Mouse (Mus musculus) intestine, embryonic 15.5 days (tissue): Measurements from ENCODE around the gene Lrp6. TPM values are rescaled to one million over a fixed set of nuclear protein-coding genes. Genes with fewer than 3 reads are reported as not detected.
A peak's percentile ranks its signal among the peaks of the same experiment; 100 is the strongest.

Source experiments
- ATAC-seq: fragments of 200-750 bp; cut with Nextera tagmentation; 2 replicates; pipeline ENCODE4 v1.8.0; 2017; ENCODE audit warnings: moderate TSS enrichment, moderate library complexity
- H3K27ac ChIP-seq: fragments of 300-500 bp; sonication (generic); 2 replicates; pipeline ENCODE4 v1.5.1; 2015; ENCODE audit warnings: mild to moderate bottlenecking, inconsistent platforms
- H3K27me3 ChIP-seq: fragments of 300-500 bp; sonication (generic); replicated peaks from 2 replicates; pipeline ENCODE4 v1.6.1; 2015; ENCODE audit warnings: inconsistent platforms
- H3K36me3 ChIP-seq: fragments of 300-500 bp; sonication (generic); 2 replicates; pipeline ENCODE4 v1.6.1; 2015; ENCODE audit warnings: inconsistent platforms
- H3K4me1 ChIP-seq: fragments of 300-500 bp; sonication (generic); replicated peaks from 2 replicates; pipeline ENCODE4 v1.6.1; 2015; ENCODE audit warnings: inconsistent platforms
- H3K4me2 ChIP-seq: fragments of 300-500 bp; sonication (generic); replicated peaks from 2 replicates; pipeline ENCODE4 v1.6.1; 2015; ENCODE audit warnings: mild to moderate bottlenecking, inconsistent platforms
- H3K4me3 ChIP-seq: fragments of 300-500 bp; sonication (generic); replicated peaks from 2 replicates; pipeline ENCODE4 v1.5.1; 2015; ENCODE audit warnings: inconsistent platforms
- H3K9ac ChIP-seq: fragments of 300-500 bp; sonication (generic); 2 replicates; pipeline ENCODE4 v1.6.1; 2015; ENCODE audit warnings: inconsistent platforms
- H3K9me3 ChIP-seq: fragments of 300-500 bp; sonication (generic); 2 replicates; pipeline ENCODE4 v1.6.1; 2016; ENCODE audit warnings: inconsistent platforms
- WGBS: fragments of 180-500 bp; shearing (Covaris S2); methylation state at CpG from one replicate; pipeline ENCODE4 v1.1.7; 2015; 5-methylcytosine and 5-hydroxymethylcytosine counted together
- polyA plus RNA-seq: library from polyadenylated mRNA; unstranded; fragments of >200 nt; fragmentation: Nextera tagmentation; extraction: Ambion mirVana; gene quantifications from 2 replicates; pipeline ENCODE4 v1.2.1, GENCODE M21; 2015

Lrp6 gene
- polyA plus RNA-seq, 1 experiment from 2014 or later = 25.4 TPM

DNA sequence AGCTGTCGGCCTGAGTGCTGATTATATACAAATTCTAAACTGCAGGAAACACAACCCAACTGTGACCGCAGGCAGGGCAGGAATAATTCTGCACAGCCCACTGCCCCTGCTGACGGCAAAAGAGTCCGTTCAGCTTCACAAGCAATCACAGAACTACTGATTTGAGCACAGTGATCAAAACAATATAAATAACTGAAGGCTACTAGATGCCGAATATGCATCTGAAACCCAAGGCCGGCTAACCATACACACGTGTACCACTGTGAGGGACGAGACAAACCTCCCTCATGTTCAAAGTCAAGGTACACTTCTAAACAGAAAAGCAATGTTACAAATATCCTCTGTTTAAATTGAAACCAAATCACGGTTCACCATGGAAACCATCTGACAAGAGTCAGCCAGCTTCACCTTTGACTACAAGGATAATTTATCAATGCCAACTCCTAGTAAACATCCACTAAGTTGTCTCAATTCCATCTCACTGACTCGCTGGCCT lies 57.0 kb downstream of the Lrp6 start:
- H3K4me2 ChIP-seq = no peak overlapping the region

DNA sequence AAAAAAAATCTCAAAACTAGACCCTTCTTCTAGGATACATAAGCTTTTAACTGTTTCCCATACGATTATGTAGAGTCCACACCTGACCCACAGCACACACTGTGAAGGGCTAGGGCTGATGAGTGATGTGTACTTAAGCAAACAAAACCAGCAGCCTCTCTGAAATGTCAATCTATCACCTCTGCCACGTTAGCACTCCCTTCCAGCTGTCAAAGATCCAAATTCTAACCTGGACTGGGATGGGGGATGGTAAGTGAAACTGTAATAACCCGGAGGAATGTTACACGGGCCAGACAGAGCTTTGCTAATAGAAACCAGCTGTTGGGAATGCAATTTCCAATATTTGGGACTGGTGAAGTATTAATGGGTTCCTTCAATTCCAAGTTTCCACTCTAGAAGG lies 61.9 kb downstream of the Lrp6 start:
- Histone ChIP-seq H3K9ac (no peak overlapping the region), H3K4me3 (no peak overlapping the region), H3K4me1 (peaks cover 3% of the 10 kb centered on the region), H3K27me3 (no peaks in the 10 kb centered on the region), H3K36me3 (peaks cover 10% of the 10 kb centered on the region; the same call in 1 of the 2 replicates), H3K4me2 (no peak overlapping the region), H3K9me3 (no peaks in the 10 kb centered on the region), H3K27ac (no peak overlapping the region)
- 38% methylated on average over 4 of the region's 4 CpGs for WGBS
- ATAC-seq = peak; percentile 57

More for the DNA sequence above, 57.0 kb downstream of the Lrp6 start:
- Histone ChIP-seq H3K27me3 (no peaks in the 10 kb centered on the region), H3K4me3 (no peak overlapping the region), H3K27ac (no peak overlapping the region), H3K9ac (no peak overlapping the region), H3K36me3 (peaks cover 10% of the 10 kb centered on the region; the same call in 1 of the 2 replicates), H3K9me3 (no peaks in the 10 kb centered on the region), H3K4me1 (0 out of 2 replicates have a peak, but pooled peaks cover 3% of the 10 kb centered on the region)
- WGBS = 27% methylated on average over 10 of the region's 10 CpGs
- ATAC-seq = no peak

DNA sequence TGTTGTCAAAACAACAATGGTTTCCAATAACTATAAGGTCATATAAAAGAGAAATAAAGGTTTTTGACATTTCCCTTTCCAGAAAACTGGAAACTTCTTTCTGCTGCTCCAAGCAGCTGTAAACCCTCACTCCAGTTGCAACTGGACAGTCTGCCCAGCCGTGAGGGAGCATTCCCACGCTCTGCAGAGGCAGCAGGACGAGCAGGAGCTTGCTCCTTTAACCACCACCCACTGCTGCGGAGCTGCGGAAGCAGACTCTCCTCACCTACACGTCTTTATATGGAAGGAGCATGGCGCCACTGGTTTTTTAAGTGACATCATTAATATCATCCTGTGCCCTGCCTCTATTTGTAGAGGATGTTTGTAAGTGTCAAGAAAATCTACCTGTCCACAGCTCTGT lies 64.4 kb downstream of the Lrp6 start:
- H3K4me2 ChIP-seq = no peak overlapping the region
- no peak overlapping the region for H3K9ac ChIP-seq
- no peak overlapping the region for H3K27ac ChIP-seq
- peaks cover 9% of the 10 kb centered on the region; the same call in 1 of the 2 replicates for H3K36me3 ChIP-seq
- peaks cover 6% of the 10 kb centered on the region for H3K4me1 ChIP-seq
- no peaks in the 10 kb centered on the region for H3K27me3 ChIP-seq
- H3K9me3 ChIP-seq = no peaks in the 10 kb centered on the region
- WGBS = 52% methylated on average over 7 of the region's 7 CpGs
- no peak overlapping the region for H3K4me3 ChIP-seq
- no peak for ATAC-seq

DNA sequence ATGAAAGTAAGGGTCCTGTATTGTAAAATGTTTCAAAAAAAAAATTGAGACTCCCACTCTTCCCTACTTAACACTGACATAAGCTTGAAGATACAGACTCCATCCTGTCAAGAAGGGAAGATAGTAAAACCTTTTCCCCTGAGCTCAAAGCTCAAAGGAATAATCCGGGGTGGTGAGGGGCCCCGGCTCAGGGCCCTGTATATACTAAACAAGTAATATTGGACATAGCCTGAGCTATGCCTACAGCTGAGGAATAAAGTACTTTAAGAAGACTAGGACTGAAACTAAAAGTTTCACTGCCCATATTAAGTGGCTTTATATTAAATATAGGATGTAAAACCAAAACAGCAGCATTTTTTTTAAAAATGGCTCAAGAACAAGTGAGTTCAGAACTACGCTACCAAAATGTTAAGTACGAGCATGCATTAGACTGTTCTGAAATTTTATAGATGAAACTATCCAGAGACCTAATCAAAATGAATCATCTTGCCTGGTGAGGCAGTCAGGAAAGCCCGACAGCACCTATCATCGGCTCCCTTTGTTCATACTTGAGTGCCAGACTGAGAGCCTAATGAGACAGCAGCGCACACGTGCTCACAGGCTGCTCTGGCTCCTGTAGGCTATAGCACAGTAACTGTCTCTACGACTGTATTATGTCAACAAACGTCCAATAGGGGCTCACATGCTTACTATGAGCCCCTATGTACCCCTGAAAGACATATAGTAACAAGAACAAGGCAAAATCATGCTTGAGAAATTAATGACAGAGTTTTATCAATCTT lies 66.2 kb downstream of the Lrp6 start:
- no peak for ATAC-seq
- Histone ChIP-seq H3K36me3 (no peaks in the 10 kb centered on the region; the same call in 1 of the 2 replicates), H3K9ac (no peak overlapping the region), H3K9me3 (no peaks in the 10 kb centered on the region), H3K4me3 (no peak overlapping the region), H3K27ac (0 out of 2 replicates have a peak overlapping the region, but pooled peaks have one; percentile 9), H3K4me2 (no peak overlapping the region), H3K4me1 (peaks cover 6% of the 10 kb centered on the region), H3K27me3 (no peaks in the 10 kb centered on the region)
- WGBS = 43% methylated on average over 10 of the region's 10 CpGs

DNA sequence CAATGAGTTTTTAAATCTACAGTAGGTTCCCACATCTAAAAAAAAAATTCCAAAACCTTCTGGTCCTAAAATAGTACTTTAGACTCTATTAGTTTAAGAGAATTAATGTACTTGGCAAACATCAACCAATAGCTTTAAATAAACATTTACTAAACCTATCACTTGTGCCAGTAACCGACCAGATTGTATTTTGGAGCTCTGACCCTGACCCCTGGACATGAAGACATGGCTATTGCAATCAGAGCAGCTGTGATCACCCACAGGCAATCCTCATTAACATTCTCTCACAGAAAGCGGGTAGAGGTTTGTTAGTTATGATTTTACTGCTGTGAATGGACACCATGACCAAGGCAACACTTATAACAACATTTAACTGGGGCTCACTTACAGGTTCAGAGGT lies 67.7 kb downstream of the Lrp6 start:
- WGBS = 54% methylated on average over 2 of the region's 2 CpGs
- H3K4me3 ChIP-seq = no peak overlapping the region
- no peak overlapping the region for H3K4me2 ChIP-seq
- no peaks in the 10 kb centered on the region for H3K9me3 ChIP-seq
- H3K27ac ChIP-seq = no peak overlapping the region
- H3K36me3 ChIP-seq = no peaks in the 10 kb centered on the region
- no peak for ATAC-seq
- H3K4me1 ChIP-seq = peaks cover 6% of the 10 kb centered on the region
- no peak overlapping the region for H3K9ac ChIP-seq
- no peaks in the 10 kb centered on the region for H3K27me3 ChIP-seq

DNA sequence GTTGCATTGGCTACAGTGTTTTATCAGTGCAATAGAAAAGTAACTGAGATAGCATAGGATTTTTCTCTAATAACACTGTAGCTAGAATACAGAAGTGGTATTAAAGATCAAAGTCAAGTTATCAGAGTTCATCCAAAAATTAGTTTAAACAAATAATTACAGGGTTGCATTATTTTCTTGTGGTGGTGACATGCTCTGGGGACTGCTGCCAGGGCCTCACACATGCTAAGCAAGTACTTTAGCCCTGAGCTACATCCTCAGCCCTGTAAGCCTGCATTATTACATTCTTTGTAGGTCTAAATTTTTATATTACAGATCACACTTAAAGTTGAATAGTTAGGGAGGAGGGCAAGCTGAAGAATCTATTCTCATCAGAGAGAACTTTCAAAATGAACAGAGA lies 68.2 kb downstream of the Lrp6 start:
- Histone ChIP-seq H3K4me1 (peaks cover 6% of the 10 kb centered on the region), H3K9ac (no peak overlapping the region), H3K9me3 (no peaks in the 10 kb centered on the region), H3K4me3 (no peak overlapping the region), H3K27me3 (no peaks in the 10 kb centered on the region), H3K27ac (no peak overlapping the region), H3K4me2 (no peak overlapping the region), H3K36me3 (no peaks in the 10 kb centered on the region)
- no peak for ATAC-seq

DNA sequence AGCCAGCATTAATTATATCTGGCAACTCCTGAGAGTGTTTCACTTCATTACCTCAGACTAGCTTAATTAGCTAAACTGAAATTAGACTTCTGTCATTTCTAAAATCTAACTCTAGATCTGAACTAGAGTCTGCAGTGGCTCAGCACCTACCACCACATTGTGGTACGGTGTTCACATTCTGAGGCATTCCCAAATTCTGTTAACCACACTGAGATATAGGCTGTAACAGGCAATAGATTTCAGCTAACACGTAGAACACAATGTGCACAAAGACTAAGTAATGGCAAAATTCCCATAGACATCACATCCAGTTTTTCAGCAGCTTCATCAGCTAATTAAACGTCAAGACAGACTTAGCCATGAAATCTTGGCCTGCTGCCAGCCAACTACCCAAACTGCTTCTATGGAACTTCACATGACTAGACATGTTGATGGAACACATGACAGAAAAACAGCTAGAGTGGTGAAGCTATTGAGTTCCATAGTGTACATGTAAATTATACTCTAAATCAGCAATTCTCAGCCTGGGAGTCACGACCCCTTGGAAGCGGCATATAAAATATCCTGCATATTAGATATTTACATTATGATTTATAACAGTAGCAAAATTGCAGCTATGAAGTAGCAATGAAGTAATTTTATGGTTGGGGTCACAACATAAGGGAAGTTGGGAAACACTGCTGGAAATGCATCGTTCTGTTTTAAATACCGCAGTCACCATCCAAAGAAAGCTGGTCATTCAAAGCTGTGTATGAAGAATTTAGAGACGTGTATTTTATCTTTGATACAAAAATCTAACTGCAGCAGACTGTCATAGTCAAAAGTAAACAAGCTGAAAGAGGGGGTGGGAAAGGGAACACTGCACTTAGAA lies 71.7 kb downstream of the Lrp6 start:
- Histone ChIP-seq H3K9ac (no peak overlapping the region), H3K4me3 (no peak overlapping the region), H3K36me3 (no peaks in the 10 kb centered on the region), H3K4me1 (peaks cover 3% of the 10 kb centered on the region; the same call in 1 of the 2 replicates), H3K9me3 (no peaks in the 10 kb centered on the region), H3K27me3 (no peaks in the 10 kb centered on the region), H3K27ac (no peak overlapping the region), H3K4me2 (no peak overlapping the region)
- no peak for ATAC-seq
- 69% methylated on average over 8 of the region's 8 CpGs for WGBS

DNA sequence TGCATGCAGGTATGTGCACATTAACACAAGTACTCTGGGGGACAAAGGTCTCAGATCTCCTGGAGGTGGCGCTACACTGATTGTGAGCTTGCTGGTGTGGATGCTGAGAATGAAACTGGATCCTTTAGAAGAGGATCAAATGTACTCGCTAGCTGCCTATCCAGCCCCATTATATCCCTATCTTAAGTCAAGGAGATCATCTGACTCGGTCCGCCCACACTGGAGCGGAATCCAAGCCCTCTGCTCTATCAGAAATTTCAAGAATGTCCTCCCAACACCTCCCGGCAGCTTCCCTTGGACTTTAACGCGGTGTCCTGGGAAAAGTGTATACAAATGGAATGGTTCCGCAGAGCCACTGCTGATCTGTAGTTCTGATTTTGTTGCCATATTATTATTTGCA lies 77.1 kb downstream of the Lrp6 start:
- Histone ChIP-seq H3K4me3 (no peak overlapping the region), H3K9ac (no peak overlapping the region), H3K36me3 (0 out of 2 replicates have a peak, but pooled peaks cover 4% of the 10 kb centered on the region), H3K4me1 (no peaks in the 10 kb centered on the region), H3K27me3 (no peaks in the 10 kb centered on the region), H3K4me2 (no peak overlapping the region), H3K27ac (no peak overlapping the region), H3K9me3 (no peaks in the 10 kb centered on the region)
- WGBS = 73% methylated on average over 9 of the region's 9 CpGs
- no peak for ATAC-seq

DNA sequence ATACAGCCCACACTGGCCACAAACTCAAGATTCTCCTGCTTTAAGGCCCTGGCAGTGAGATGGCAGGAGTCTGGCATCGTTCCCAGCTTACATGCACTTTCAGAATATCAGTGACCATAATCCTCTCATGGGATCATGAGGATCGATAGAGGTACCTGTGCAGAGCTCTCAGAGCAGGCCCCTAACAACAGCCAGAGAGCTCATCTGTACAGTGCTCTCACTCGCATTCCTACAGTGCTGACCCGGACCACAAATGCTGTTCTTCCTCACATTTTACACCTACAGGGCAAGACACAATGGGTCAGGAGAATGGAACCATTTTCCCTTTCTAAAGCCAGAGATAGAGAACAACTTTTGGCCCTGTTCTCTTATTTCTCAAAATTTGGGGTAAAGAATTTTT lies 77.6 kb downstream of the Lrp6 start:
- Histone ChIP-seq H3K27me3 (no peaks in the 10 kb centered on the region), H3K4me3 (no peak overlapping the region), H3K27ac (no peak overlapping the region), H3K9me3 (no peaks in the 10 kb centered on the region), H3K36me3 (0 out of 2 replicates have a peak, but pooled peaks cover 4% of the 10 kb centered on the region), H3K4me2 (no peak overlapping the region), H3K9ac (no peak overlapping the region), H3K4me1 (no peaks in the 10 kb centered on the region)
- no peak for ATAC-seq
- 94% methylated on average over 4 of the region's 4 CpGs for WGBS

DNA sequence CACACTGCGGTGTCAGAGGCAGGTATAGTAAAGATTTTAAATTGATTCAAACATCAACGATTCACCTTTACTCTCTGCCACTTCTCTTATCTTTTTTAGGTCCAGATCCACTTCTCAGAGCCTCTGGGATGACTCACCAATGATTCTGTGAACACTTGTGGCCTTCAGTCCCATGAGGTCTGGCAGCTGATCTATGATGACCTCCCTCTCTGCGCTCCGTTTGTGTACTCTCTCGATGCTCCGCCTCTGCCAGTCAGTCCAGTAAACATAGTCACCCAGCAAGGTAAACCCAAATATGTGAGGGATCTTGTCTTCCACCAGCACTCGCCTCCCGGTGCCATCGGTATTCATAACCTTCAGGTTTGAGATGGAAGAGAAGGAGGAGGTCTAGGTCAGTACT lies 80.4 kb downstream of the Lrp6 start:
- Histone ChIP-seq H3K36me3 (0 out of 2 replicates have a peak, but pooled peaks cover 4% of the 10 kb centered on the region), H3K9ac (no peak overlapping the region), H3K4me2 (no peak overlapping the region), H3K4me1 (no peaks in the 10 kb centered on the region), H3K4me3 (no peak overlapping the region), H3K9me3 (no peaks in the 10 kb centered on the region), H3K27me3 (no peaks in the 10 kb centered on the region), H3K27ac (no peak overlapping the region)
- ATAC-seq = no peak
- 84% methylated on average over 9 of the region's 9 CpGs for WGBS

DNA sequence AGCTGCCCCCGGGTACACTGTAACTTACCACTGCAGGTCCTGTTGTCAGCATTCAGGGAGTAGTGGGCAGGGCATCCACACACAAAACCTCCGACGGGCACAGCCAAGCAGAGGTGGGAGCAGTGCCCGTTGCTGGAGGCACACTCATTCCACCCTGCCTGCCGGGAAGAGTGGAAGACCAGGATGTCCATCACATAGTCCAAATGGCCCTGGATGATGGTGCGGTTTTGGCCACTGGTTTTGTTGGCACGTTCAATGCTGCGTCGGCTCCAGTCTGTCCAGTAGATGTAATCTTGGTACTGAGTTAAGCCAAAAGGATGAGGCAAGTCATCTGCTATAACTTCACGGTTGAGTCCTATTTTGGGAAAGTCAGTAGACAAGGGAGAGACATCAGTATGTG lies 87.3 kb downstream of the Lrp6 start:
- Histone ChIP-seq H3K36me3 (peaks cover 11% of the 10 kb centered on the region; the same call in 1 of the 2 replicates), H3K27me3 (no peaks in the 10 kb centered on the region), H3K4me3 (no peak overlapping the region), H3K27ac (no peak overlapping the region), H3K4me2 (no peak overlapping the region), H3K4me1 (no peaks in the 10 kb centered on the region), H3K9ac (no peak overlapping the region), H3K9me3 (no peaks in the 10 kb centered on the region)
- 94% methylated on average over 10 of the region's 10 CpGs for WGBS
- no peak for ATAC-seq

DNA sequence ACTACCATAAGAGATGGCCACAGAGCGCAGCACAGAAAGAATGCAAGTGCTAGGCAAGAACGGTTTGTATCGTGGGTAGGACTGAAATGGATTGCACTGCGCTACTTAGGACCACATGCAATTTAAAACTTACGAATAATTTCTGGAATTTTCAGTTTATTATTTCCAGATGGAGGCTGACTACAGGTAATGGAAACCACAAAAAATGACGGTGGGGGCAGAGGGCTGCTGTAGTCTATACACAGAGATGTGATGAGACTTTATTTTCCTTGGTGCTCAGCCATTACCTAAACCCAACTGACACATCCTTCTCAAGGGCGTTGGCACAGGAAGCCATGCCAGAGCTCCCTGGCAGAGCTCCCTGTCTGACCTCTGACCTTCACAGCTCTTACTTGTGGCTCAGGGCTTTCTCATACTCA lies 93.6 kb downstream of the Lrp6 start:
- H3K4me3 ChIP-seq = no peak overlapping the region
- no peak for ATAC-seq
- WGBS = 92% methylated on average over 7 of the region's 7 CpGs
- no peaks in the 10 kb centered on the region for H3K9me3 ChIP-seq
- H3K36me3 ChIP-seq = peaks cover 7% of the 10 kb centered on the region; the same call in 1 of the 2 replicates
- 0 out of 2 replicates have a peak, but pooled peaks cover 9% of the 10 kb centered on the region for H3K4me1 ChIP-seq
- no peak overlapping the region for H3K27ac ChIP-seq
- no peak overlapping the region for H3K9ac ChIP-seq
- no peaks in the 10 kb centered on the region for H3K27me3 ChIP-seq
- H3K4me2 ChIP-seq = no peak overlapping the region
